Mouse (Mus musculus): ENCODE results near the gene Col9a3. TPM values are rescaled to one million over a fixed set of nuclear protein-coding genes. Genes with fewer than 3 reads are reported as not detected.

The Col9a3 gene
- polyA plus RNA-seq (2015; fragmentation: Nextera tagmentation; extraction: Ambion mirVana): 1.6 and 11.8 TPM in 2 replicates

DNA sequence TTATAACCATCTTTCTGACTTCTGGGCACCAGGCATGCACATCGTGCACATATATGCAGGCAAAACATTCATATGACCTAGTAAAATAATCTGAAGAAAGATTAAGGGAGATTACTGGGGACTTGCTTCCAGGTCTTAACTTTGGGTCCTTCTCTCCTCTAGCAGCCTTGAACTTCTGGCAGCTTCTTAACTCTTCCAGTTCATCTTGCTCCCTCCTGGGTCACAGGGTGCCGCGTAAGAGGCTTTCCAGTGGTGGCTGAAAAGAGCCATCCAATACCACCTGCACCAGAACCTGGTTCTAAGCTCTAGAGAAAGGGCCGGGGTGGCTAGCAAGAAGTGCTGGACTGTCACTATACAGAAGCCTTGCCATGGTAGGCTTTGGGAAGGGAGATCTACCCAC is at the start of gene Col9a3:
TSS of gene Col9a3 (plus strand) at position 301 of the 400 bp plus-strand sequence.

DNA sequence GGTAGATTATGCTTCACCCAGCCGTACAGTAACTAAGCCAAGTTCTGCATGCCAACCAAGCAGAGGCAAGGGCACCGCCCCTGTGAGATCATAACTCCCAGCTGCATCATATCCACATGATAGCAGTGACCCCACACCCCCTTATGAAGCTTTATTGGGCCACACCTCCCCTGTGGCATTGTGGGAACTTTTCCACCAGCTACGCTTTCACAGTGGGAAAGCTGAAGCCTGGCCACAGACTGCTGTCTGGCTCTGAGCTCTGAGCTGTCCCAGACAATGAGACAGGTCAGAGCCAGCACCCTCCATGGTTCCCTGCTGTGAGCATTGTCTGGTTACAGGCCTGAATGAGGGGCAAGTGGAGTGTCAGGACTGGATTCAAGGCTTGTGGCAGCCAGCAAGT is 16.6 kb upstream of the Col9a3 start, which contains the start of gene Mrgbp:
TSS of gene Mrgbp (plus strand) at position 303 of the 400 bp plus-strand sequence.

DNA sequence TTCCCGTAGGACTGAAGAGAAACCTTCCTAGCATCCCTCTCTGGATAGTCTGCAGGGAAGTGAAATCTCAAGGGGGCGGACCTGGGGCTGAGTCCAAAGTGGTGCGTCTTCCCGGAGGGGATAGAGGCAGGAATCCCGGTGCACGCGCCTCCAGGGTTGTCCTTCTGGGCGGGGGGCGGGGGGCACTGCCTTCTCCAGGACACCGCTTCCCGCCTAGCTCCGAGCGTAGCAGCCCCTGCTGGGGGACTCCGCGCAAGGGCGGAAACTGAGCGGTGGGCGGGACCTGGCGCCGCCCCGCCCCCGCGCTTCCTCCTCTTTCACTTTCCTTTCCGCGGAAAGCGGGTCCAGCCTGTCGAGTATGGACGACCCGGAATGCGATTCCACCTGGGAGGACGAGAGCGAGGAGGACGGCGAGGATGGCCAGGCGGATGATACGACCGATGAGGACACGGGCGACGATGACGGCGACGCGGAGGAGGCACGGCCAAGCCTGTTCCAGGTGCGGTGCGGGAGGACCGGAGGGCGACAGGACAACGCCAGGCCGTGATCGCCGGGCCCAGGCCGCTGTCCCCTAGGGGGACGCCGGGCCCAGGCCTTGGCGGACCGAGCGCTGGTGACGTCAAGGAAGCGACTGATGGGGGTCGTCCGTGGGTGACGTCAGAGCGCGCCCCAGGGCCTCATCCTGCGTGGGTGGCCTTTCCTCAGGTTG is 8.3 kb upstream of the Col9a3 start, which contains the start of gene Ogfr:
TSS of gene Ogfr (plus strand) at position 123 of the 709 bp plus-strand sequence.

DNA sequence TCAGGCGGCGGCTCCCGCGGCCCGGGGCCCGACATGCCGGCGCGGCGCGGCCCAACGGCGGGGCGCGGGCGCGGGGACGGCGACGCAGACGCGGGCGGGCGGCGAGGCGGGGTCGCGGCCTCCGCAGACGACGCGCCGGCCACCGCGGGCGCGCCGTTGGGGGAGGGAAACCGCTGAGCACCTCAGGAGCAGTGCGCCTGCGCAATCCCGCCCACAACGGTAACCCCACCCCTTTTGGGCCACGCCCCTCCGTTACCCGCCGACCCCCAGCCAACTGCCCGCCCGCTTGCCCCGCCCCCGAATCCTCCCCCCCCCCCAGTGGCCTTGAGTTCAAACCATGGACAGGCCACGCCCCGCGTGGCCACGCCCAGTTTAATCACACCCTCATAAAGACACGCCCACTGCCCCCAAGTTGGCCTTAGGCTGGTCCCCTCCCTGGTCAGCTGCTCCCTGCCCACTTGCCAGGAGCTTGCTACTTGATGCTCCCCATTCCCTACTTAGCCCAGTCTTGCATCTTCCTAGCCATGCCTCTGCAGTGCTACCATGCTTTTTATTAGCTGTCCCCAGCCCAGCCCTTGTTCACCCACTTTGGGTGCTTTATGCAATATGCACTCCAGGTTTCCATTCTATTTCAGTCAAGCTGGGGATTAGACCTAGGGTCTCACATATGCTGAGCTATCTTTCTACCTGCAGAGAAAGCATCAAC is 45.1 kb downstream of the Col9a3 start, which contains the start of gene Tcfl5:
TSS of gene Tcfl5 (minus strand) at position 154 of the 706 bp plus-strand sequence.

Other genes starting within 250 kb of the Col9a3 start
- 0.23 and 0.55 TPM in 2 replicates for gene Slco4a1, start 141.5 kb upstream of the Col9a3 start, polyA plus RNA-seq (2015; fragmentation: Nextera tagmentation; extraction: Ambion mirVana)
- 0.06 and 0.11 TPM in 2 replicates for gene Ntsr1, start 97.8 kb upstream of the Col9a3 start, polyA plus RNA-seq (2015; fragmentation: Nextera tagmentation; extraction: Ambion mirVana)
- gene Mrgbp, start 16.5 kb upstream of the Col9a3 start, polyA plus RNA-seq (2015; fragmentation: Nextera tagmentation; extraction: Ambion mirVana): 12.4 and 12.8 TPM in 2 replicates
- 36.9 and 38.7 TPM in 2 replicates for gene Ogfr, start 8.5 kb upstream of the Col9a3 start, polyA plus RNA-seq (2015; fragmentation: Nextera tagmentation; extraction: Ambion mirVana)
- 0.13 and 0.15 TPM in 2 replicates for gene Tcfl5, start 44.9 kb downstream of the Col9a3 start, polyA plus RNA-seq (2015; fragmentation: Nextera tagmentation; extraction: Ambion mirVana)
- 7.5 and 9.3 TPM in 2 replicates for gene Dido1, start 112.2 kb downstream of the Col9a3 start, polyA plus RNA-seq (2015; fragmentation: Nextera tagmentation; extraction: Ambion mirVana)
- gene Gid8, start 112.3 kb downstream of the Col9a3 start, polyA plus RNA-seq (2015; fragmentation: Nextera tagmentation; extraction: Ambion mirVana): 46.7 and 49.5 TPM in 2 replicates
- 0.37 and 0.89 TPM in 2 replicates for gene Slc17a9, start 127.5 kb downstream of the Col9a3 start, polyA plus RNA-seq (2015; fragmentation: Nextera tagmentation; extraction: Ambion mirVana)
- not detected in 2 replicates for gene Bhlhe23, start 179.1 kb downstream of the Col9a3 start, polyA plus RNA-seq (2015; fragmentation: Nextera tagmentation; extraction: Ambion mirVana)